Mouse (Mus musculus): ENCODE results near the gene Klk1b1.

DNA sequence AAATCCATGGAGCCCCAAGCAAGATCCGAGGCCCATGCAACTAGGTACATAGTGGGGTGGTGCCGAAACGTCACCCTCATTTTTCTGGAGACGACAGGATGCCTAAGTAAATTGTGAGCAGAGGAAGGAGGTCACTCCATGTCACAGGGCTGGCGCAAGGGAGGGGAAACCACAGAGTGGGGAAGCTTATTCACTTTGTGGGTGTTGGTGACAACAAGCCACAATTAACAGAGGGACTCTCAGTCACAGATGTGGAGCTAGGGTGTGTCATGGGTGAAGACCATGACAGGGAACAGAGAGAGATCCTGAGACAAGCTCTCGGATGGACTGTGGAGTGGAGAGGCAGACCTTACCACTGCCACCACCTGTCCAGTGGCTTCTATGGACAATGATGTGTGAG, 45.5 kb upstream of the Klk1b1 start:
- no peak for TF ChIP-seq POLR2A (IDR thresholded peaks at IDR 0.05; ENCODE audit: borderline replicate concordance, extremely low read depth, insufficient read depth, insufficient read length, poor library complexity, severe bottlenecking)
- no peak for TF ChIP-seq CTCF (IDR thresholded peaks at IDR 0.05; ENCODE audit: borderline replicate concordance, extremely low read depth, insufficient read depth, insufficient read length)
